In the genomic region with DNA sequence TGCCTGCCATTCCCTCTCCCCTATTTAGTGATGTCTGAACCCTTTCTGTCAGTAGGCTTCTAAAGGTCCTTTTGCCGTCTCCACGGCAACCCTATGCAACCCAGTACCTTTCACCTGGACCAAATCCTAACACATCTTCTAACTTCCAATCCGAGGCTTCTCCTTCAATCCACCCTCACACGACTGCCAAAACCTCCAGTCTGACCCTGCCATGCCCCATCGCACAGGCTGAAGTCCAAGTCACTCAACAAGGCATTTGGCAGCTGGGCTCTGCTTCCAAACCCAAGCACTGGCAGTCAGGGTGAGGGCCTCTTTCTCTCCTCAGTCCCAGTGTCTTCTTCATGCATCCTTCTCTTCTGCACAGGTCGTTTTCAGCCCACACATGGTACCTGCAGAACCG, we compare ENCODE assay signal across 13 mouse cellular contexts.
A peak's percentile ranks its signal among the peaks of the same experiment; 100 is the strongest.
DNase-seq lines count a peak whose midpoint lies in the region; ATAC-seq and TF ChIP-seq lines count a peak whose summit lies in the region.
"Had no signal": no experiment of that assay in that cellular context is flagged by ENCODE, and none has a peak within 500 bp of the region (broad histone marks: within the 10 kb centered on the region; RNA-seq: fewer than 3 reads in every experiment).

No protein-coding gene starts in this region.

- 72% methylated on average over 7 of the region's 7 CpGs for WGBS in kidney, embryonic 14.5 days
- 59% methylated on average over 7 of the region's 7 CpGs for WGBS in heart, postnatal 0 days
- WGBS in intestine, postnatal 0 days = 77% methylated on average over 7 of the region's 7 CpGs

- no peaks in the 10 kb centered on the region for H3K9me3 ChIP-seq in kidney, embryonic 14.5 days (ENCODE audit: control insufficient read depth, low read length)
- no peaks in the 10 kb centered on the region for H3K9me3 ChIP-seq in heart, postnatal 0 days (replicated peaks; ENCODE audit: control insufficient read depth, low read length)
- no peaks in the 10 kb centered on the region for H3K9me3 ChIP-seq in intestine, postnatal 0 days (ENCODE audit: control insufficient read depth)

- no peak for TF ChIP-seq CTCF in heart, postnatal 0 days (IDR thresholded peaks at IDR 0.05; ENCODE audit: low read depth)
- no peak for TF ChIP-seq CTCF in intestine, postnatal 0 days (IDR thresholded peaks at IDR 0.05; ENCODE audit: low read depth)

- peaks cover 4% of the 10 kb centered on the region; the same call in 1 of the 2 replicates for H3K4me1 ChIP-seq in kidney, embryonic 14.5 days (ENCODE audit: control insufficient read depth, insufficient read depth, low read length)
- peaks cover 4% of the 10 kb centered on the region; the same call in 1 of the 2 replicates for H3K4me1 ChIP-seq in heart, postnatal 0 days (ENCODE audit: control insufficient read depth, insufficient read depth)
- H3K4me1 ChIP-seq in intestine, postnatal 0 days (replicated peaks; ENCODE audit: control insufficient read depth, insufficient read depth, low read length) = peaks cover under 1% of the 10 kb centered on the region; the same call in 1 of the 2 replicates

- no peak for TF ChIP-seq EP300 in heart, postnatal 0 days (IDR thresholded peaks at IDR 0.05; ENCODE audit: low read depth)

- no peak for ATAC-seq in kidney, embryonic 14.5 days (ENCODE audit: low FRiP score, low TSS enrichment)
- no peak; the same call in 1 of the 2 replicates for ATAC-seq in heart, postnatal 0 days (ENCODE audit: insufficient read depth, low read depth)
- no peak for ATAC-seq in intestine, postnatal 0 days

- H3K27me3 ChIP-seq in kidney, embryonic 14.5 days (ENCODE audit: control insufficient read depth, insufficient read depth, low read length) = no peaks in the 10 kb centered on the region
- no peaks in the 10 kb centered on the region for H3K27me3 ChIP-seq in heart, postnatal 0 days (ENCODE audit: control insufficient read depth, insufficient read depth, low read length)
- no peaks in the 10 kb centered on the region for H3K27me3 ChIP-seq in intestine, postnatal 0 days (replicated peaks; ENCODE audit: control insufficient read depth, insufficient read depth, low read length)

- H3K36me3 ChIP-seq in kidney, embryonic 14.5 days (ENCODE audit: control insufficient read depth, insufficient read depth, low read length) = no peaks in the 10 kb centered on the region
- no peaks in the 10 kb centered on the region for H3K36me3 ChIP-seq in heart, postnatal 0 days (replicated peaks; ENCODE audit: control insufficient read depth, insufficient read depth, low read length)
- no peaks in the 10 kb centered on the region for H3K36me3 ChIP-seq in intestine, postnatal 0 days (ENCODE audit: control insufficient read depth, insufficient read depth)
- H3K36me3 ChIP-seq: G1E had no signal

- H3K4me2 ChIP-seq in kidney, embryonic 14.5 days (replicated peaks; ENCODE audit: low read depth, low read length) = no peak overlapping the region
- H3K4me2 ChIP-seq in heart, postnatal 0 days (ENCODE audit: low read depth, low read length) = no peak overlapping the region
- H3K4me2 ChIP-seq in intestine, postnatal 0 days (replicated peaks; ENCODE audit: low read depth) = no peak overlapping the region
- H3K4me2 ChIP-seq: liver, embryonic 11.5 days had no signal

- H3K4me3 ChIP-seq in kidney, embryonic 14.5 days (ENCODE audit: low read length) = no peak overlapping the region
- no peak overlapping the region for H3K4me3 ChIP-seq in heart, postnatal 0 days (ENCODE audit: low read depth, low read length)
- H3K4me3 ChIP-seq in intestine, postnatal 0 days (ENCODE audit: low read depth, low read length) = no peak overlapping the region
- H3K4me3 ChIP-seq: erythroblast, embryonic 14.5 days had no signal

- no peak overlapping the region for H3K9ac ChIP-seq in kidney, embryonic 14.5 days (ENCODE audit: low read depth, low read length)
- no peak overlapping the region for H3K9ac ChIP-seq in heart, postnatal 0 days (replicated peaks; ENCODE audit: low read depth, low read length)
- no peak overlapping the region for H3K9ac ChIP-seq in intestine, postnatal 0 days (ENCODE audit: low read depth, low read length)

- H3K27ac ChIP-seq in kidney, embryonic 14.5 days (ENCODE audit: low read depth, low read length) = no peak overlapping the region
- H3K27ac ChIP-seq in heart, postnatal 0 days (ENCODE audit: low read depth) = peak overlapping the region; percentile 18; the same call in 1 of the 2 replicates
- H3K27ac ChIP-seq in intestine, postnatal 0 days (ENCODE audit: low read depth, low read length) = no peak overlapping the region

- DNase-seq in adrenal gland, postnatal 14 days = peak; percentile 50
- DNase-seq in adrenal gland, adult 18-20 months (ENCODE audit: low spot score in 2 of 2) = no peak
- DNase-seq in kidney, adult 11 months = peak; percentile 95
- peak; percentile 28 for DNase-seq in heart, postnatal 0 days (ENCODE audit: low spot score)
- DNase-seq in kidney, postnatal 10 days = peak; percentile 72
- DNase-seq in spleen, postnatal 4 days (ENCODE audit: low spot score in 2 of 2) = no peak
- DNase-seq: layer of hippocampus, postnatal 36 days; lung, postnatal 4 days had no signal

Comparison
In these comparisons a context has a peak if more than half of its experiments do, and no peak if none do; other contexts are left out.
1. DNase-seq: peak in adrenal gland, postnatal 14 days (single experiment), kidney, adult 11 months (single experiment), heart, postnatal 0 days (single experiment) and kidney, postnatal 10 days (single experiment); none in adrenal gland, adult 18-20 months (0 of 2) and spleen, postnatal 4 days (0 of 2).